Mouse (Mus musculus) left cerebral cortex, postnatal 10 days (tissue): ENCODE data around the gene Mblac1. TPM values are rescaled to one million over a fixed set of nuclear protein-coding genes. Genes with fewer than 3 reads are reported as not detected.

ENCODE experiments used
- DNase-seq, 2 experiments: peaks; one replicate each; pipeline ENCODE4 v3.0.0; 2021 to 2022; ENCODE audit warnings: low spot score in 2 of 2, mixed read lengths in 1 of 2; ENCODE audit errors: extremely low spot score in 1 of 2
- intact Hi-C: fragments of 180-260 bp; cut with DNase I; formaldehyde crosslinking; loops from one replicate; pipeline ENCODE4 v1.15.1; 2025
- total RNA-seq, 2 experiments: library from RNA; stranded (reverse); gene quantifications; 2 replicates each; pipeline ENCODE4 v1.2.3; 2021

Mblac1 gene
- total RNA-seq, result 10 to 100 TPM; 10.3 to 11.1 TPM

GRCm38 (mm10) chr5:138193771-138194727 lies at the start of gene Mblac1:
TSS of gene Mblac1 (plus strand) at chr5:138194314.
- intact Hi-C loops, result no loop called here
- peak; percentile 72 to 85 for DNase-seq

- DNase-seq, result no peak
- intact Hi-C loops, result loop anchor here (10.0 kb wide), 1 partner anchor 270 kb away; no protein-coding TSS in a partner anchor
These were observed 39.7 kb upstream of the Mblac1 start for GRCm38 (mm10) chr5:138154390-138154789.

- peak; percentile 88 to 91 for DNase-seq
- intact Hi-C loops, result loop anchor here (10.0 kb wide), 1 partner anchor 271 kb away; no protein-coding TSS in a partner anchor
These were observed 38.6 kb upstream of the Mblac1 start, which contains the start of gene Zfp113 for GRCm38 (mm10) chr5:138155443-138155976. TSS of gene Zfp113 (minus strand) at chr5:138155744.

GRCm38 (mm10) chr5:138160224-138160762 lies 33.8 kb upstream of the Mblac1 start:
- intact Hi-C loops, result no loop called here
- DNase-seq, result no peak

GRCm38 (mm10) chr5:138160842-138161665 lies 33.1 kb upstream of the Mblac1 start, which contains the start of gene Cops6:
TSS of gene Cops6 (plus strand) at chr5:138161071.
- intact Hi-C loops, result no loop called here
- peak; percentile 91 to 97 for DNase-seq

- DNase-seq, result no peak
- intact Hi-C loops, result no loop called here
These were observed 31.1 kb upstream of the Mblac1 start for GRCm38 (mm10) chr5:138163046-138163445.

- no peak for DNase-seq
- intact Hi-C loops, result no loop called here
These were observed 30.5 kb upstream of the Mblac1 start for GRCm38 (mm10) chr5:138163610-138164009.

GRCm38 (mm10) chr5:138165594-138165993 lies 28.5 kb upstream of the Mblac1 start:
- DNase-seq, result no peak
- intact Hi-C loops, result no loop called here

GRCm38 (mm10) chr5:138170936-138171561 lies 23.1 kb upstream of the Mblac1 start:
- peak; percentile 94 to 98 for DNase-seq
- intact Hi-C loops, result no loop called here

GRCm38 (mm10) chr5:138171695-138172491 lies 22.2 kb upstream of the Mblac1 start, which contains the start of the genes Ap4m1 and Mcm7:
TSS of gene Ap4m1 (plus strand) at chr5:138172002.
TSS of gene Mcm7 (minus strand) at chr5:138172422.
- intact Hi-C loops, result no loop called here
- peak; percentile 98 for DNase-seq

- intact Hi-C loops, result no loop called here
- DNase-seq, result no peak
These were observed 20.9 kb upstream of the Mblac1 start for GRCm38 (mm10) chr5:138173217-138173616.

GRCm38 (mm10) chr5:138186950-138187638 lies 7.0 kb upstream of the Mblac1 start, which contains the start of the genes Taf6 and Cnpy4:
TSS of gene Taf6 (minus strand) at chr5:138187451.
TSS of gene Cnpy4 (plus strand) at chr5:138187485.
- DNase-seq, result peak; percentile 80 to 89
- intact Hi-C loops, result no loop called here

- DNase-seq, result peak; percentile 69 to 85
- intact Hi-C loops, result no loop called here
These were observed 6.3 kb upstream of the Mblac1 start for GRCm38 (mm10) chr5:138187661-138188306.

GRCm38 (mm10) chr5:138194755-138195345 lies 736 bp downstream of the Mblac1 start:
- DNase-seq, result peak in 1 of 2 experiments; percentile 51

GRCm38 (mm10) chr5:138195463-138195862 lies 1.3 kb downstream of the Mblac1 start:
- no peak for DNase-seq
- intact Hi-C loops, result no loop called here

More at GRCm38 (mm10) chr5:138194755-138195345, 736 bp downstream of the Mblac1 start:
- intact Hi-C loops, result no loop called here

GRCm38 (mm10) chr5:138199576-138199975 lies 5.5 kb downstream of the Mblac1 start:
- no peak for DNase-seq
- intact Hi-C loops, result no loop called here
